In the genomic region with DNA sequence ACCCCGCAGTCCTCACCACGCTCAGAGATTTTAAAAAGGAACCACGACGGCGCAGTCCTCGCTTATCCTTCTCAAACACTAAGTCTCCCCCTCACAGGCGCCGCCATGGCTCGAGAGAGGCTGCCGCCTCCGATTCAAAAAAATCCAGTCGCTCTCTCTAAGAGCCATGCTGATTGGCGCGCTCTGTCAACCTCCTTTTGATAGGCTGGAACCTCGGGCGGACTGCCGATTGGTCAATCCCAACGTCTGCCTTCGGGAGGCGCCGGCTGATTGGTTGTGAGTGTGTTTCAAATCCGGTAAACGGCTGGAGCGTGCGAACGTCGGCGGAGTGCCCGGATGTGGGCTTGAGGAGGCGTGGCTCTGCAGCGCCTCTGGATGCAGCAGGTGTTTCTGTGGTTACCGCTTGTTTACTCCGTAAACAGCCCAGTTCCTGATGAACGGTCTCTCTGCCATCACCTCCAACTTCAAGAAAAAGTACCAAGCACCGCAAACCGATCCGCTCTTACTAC, we compare ENCODE assay signal across 8 mouse cellular contexts. TPM values are rescaled to one million over a fixed set of nuclear protein-coding genes. Genes with fewer than 3 reads are reported as not detected.
A peak's percentile ranks its signal among the peaks of the same experiment; 100 is the strongest.
DNase-seq lines count a peak whose midpoint lies in the region; ATAC-seq lines count a peak whose summit lies in the region.

A gene (minus strand): TSS at position 178 of the 509 bp plus-strand sequence.

- intact Hi-C loops in left cerebral cortex, postnatal 14 days (cut with DNase I): no loop called here

- peak within 1 kb of the TSS; percentile 78 for H3K27ac ChIP-seq in intestine, embryonic 14.5 days (ENCODE audit: low read depth)

- WGBS in intestine, embryonic 14.5 days: under 1% methylated on average over 37 of the region's 37 CpGs

- peak within 1 kb of the TSS; percentile 95 for H3K4me3 ChIP-seq in intestine, embryonic 14.5 days (ENCODE audit: low read depth, low read length)

- peak; percentile 95 for DNase-seq in adrenal gland, adult 18-20 months (ENCODE audit: low spot score in 2 of 2)
- DNase-seq in embryo, embryonic 11 days: peak; percentile 99
- DNase-seq in gastrocnemius, postnatal 25 days: peak; percentile 98
- DNase-seq in intestine, embryonic 14.5 days (ENCODE audit: low spot score): peak; percentile 98
- peak; percentile 99 to 100 for DNase-seq in left cerebral cortex, postnatal 14 days (ENCODE audit: low spot score in 2 of 2)
- peak; percentile 99 for DNase-seq in mesoderm, embryonic 11.5 days (ENCODE audit: low read depth, low spot score)
- peak; percentile 99 for DNase-seq in right cerebral cortex, postnatal 36 days (ENCODE audit: low spot score in 2 of 2)
- peak; percentile 99 for DNase-seq in yolk sac, embryonic 10.5 days (ENCODE audit: low spot score)

- H3K9ac ChIP-seq in intestine, embryonic 14.5 days (ENCODE audit: low read length): peak within 1 kb of the TSS; percentile 89

- peaks cover 15% of the 10 kb centered on the region for H3K36me3 ChIP-seq in intestine, embryonic 14.5 days (ENCODE audit: control insufficient read depth, insufficient read depth, low read length)

- H3K4me2 ChIP-seq in intestine, embryonic 14.5 days (ENCODE audit: low read length): peak within 1 kb of the TSS; percentile 69

- peaks cover 13% of the 10 kb centered on the region for H3K4me1 ChIP-seq in intestine, embryonic 14.5 days (replicated peaks; ENCODE audit: control insufficient read depth, insufficient read depth, low read length)

- H3K9me3 ChIP-seq in intestine, embryonic 14.5 days (ENCODE audit: control insufficient read depth, low read length): no peaks in the 10 kb centered on the region

- peak; percentile 97 for ATAC-seq in intestine, embryonic 14.5 days (replicated peaks; ENCODE audit: low FRiP score, low TSS enrichment, low read depth)

- no peaks in the 10 kb centered on the region for H3K27me3 ChIP-seq in intestine, embryonic 14.5 days (replicated peaks; ENCODE audit: control insufficient read depth, insufficient read depth, low read length)

RNA-seq across cellular contexts. Expression of the gene that starts here (rescaled TPM):
- 1 to 10 TPM; 1.7 to 2.5 TPM for total RNA-seq in adrenal gland, adult 18-20 months (2021)
- total RNA-seq in gastrocnemius, postnatal 25 days (2021): under 1 TPM; 0.88 to 0.95 TPM
- polyA plus RNA-seq in intestine, embryonic 14.5 days (2014; fragmentation: Nextera tagmentation; extraction: Ambion mirVana): 55.9 and 66.2 TPM in 2 replicates
- total RNA-seq in left cerebral cortex, postnatal 14 days (2021): 1 to 10 TPM; 1.1 to 1.4 TPM

Comparison
In these comparisons a context has a peak if more than half of its experiments do, and no peak if none do; other contexts are left out.
1. Peak in every context shown above with its lines: DNase-seq, ATAC-seq, H3K4me3 ChIP-seq and H3K27ac ChIP-seq.
2. Peak in DNase-seq in gastrocnemius, postnatal 25 days; RNA of the gene not detected or under 1 TPM.